Mouse (Mus musculus): Measurements from ENCODE around the gene Aqp9.

Gene Aqp9

DNA sequence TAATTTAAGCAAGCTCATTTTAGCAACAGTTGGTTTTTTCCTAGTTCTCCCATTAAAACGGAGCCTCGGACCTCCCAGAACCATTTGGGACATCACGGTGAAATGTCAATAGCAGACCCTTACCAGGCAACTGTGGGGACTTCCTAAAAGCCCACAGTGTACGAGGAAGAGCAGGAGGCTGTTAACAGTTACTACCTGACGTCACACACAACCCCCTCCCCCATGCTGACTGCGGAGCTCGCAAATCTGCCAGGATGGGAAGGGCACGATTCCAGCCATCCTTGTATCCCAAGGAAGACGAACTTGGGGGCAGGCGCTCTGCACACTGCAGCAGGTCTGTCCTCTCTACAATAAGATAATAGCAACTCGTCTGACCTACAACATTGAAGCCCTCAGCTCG lies at the start of gene Aqp9:
Aqp9 (minus strand) TSS at position 172 of the 400 bp plus-strand sequence.
- DNase-seq: no peak

DNA sequence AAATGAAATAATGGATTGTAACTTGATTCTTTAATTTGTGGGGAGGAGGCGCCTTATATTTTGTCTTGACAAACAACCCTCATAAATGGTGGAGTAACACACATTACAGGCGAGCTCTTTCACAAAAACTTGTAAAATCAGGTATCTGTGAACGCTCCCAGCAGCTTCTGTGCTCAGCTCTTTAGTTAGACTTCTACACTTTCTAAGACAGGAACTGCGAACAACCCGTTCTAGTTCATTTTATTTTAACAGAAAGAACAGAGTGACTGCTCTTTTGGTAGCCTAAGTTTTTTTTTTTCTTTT lies 49.3 kb upstream of the Aqp9 start:
- DNase-seq: no peak

DNA sequence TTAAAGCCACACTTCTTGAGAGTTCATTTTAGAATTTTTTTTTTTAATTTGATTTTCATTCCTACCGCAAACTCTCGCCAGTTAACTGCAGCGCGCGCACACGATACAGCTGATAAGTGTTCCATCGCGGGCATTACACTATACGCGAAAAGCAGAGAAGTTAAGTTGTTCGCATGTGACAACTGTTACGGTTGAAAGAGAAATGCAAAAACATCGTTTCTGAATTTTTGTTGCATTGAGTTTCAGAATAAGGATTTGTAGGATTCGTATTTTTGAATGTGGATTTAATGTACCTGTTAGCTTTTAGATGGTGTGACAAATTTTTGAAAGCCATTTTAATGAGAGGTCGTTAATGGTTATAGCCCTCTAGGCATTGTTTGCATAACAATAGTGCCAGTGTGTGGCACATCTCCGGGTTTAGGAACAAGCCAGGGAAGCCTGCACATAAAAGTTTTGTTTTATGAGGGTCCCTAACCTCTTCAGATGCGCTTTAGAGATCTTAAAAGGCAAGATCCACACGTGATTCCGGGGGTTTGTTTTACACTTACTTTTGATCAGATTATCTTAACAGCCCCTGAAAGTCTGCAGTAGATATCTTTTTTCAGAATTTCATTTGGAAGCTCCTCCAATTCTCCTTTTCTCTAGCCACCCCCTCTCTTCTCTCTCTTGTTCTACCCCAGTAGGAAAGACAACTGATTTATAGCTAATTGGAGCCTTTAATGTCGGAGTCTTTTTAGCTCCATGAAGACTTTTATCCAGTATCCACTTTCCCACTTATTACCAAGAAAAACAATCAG lies 48.7 kb upstream of the Aqp9 start:
- DNase-seq: no peak

DNA sequence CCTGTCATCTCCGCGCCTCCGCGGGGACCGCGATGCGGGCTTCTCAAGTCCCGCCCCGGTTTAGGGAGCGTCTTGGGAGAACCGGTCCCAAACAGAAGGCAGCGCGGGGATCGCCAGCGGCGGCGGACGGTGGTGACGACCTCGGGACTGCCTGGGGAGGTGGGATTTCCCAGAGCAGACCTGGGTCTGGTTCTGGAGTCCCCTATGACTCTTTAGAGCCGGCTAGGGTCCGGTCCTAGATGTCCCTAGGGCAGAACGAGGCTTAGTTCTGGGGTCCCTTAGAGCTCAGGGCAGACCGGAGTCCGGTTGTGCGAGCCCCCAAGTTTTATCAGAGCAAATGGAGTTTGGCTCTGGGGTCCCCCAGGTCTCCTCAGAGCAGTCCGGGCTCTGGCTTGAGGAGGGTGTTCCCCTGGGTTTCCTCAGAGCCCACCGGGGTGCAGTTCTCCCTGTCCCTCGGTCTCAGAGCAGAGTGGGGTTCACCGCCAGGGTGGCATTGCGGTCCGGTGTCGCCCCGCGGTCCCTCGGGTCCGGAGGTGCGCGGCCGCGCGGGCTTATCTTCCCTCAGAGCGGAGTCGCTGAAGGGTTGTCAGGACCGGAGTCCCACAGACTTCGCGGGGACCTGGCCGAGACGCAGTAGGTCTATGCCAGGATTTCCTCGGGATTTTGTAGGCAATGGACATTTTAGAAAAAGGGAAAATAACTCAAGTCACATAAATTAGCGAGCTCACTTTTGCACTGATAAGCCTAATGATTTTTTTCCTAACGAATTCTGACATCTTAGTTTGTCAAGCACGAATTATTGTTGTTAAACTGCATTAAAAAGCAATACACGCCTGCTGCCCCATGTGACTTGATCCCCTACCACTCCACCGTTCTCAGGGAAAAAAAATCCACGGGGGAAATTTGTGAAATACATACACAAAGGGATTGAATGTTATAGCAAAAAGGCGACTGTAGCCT lies 47.8 kb upstream of the Aqp9 start:
- no peak for DNase-seq

DNA sequence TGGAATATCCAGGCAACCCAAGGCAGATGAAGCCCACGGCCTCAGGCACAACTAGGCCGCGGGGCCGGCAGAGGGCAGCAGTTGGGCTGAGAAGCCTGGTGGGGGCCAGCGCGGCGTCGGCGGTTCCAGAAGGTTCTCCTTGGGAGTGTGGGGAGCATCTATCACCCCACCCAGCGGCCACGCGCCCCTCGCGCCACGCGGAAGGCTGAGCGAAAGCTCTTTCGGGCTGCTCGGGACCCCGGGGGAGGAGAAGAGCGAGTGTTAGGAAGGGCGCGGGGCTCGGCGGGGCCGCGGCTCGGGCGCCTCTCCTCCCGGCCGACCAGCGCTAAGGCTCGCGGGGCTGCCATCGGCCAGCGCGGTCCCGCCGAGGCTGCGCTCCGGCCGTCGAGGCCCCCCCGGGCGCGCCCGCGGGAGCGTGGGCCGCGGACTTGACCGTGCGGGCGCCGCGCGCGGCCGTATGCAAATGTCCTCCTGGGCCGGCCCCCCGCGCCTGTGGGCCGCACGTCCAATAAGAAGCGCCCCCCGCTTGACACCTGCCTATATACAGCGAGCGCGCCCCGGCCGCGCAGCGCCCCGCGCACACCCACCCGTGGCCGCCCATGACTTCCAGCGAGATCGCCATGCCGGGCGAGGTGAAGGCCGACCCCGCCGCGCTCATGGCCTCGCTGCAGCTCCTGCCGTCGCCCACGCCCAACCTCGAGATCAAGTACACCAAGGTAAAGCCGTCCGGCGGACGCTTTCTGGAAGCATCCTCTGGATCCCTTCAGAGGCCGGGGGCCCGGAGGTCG lies 47.0 kb upstream of the Aqp9 start, which contains the start of gene Aldh1a2:
Aldh1a2 (plus strand) TSS at position 542 of the 788 bp plus-strand sequence.
- no peak for DNase-seq

DNA sequence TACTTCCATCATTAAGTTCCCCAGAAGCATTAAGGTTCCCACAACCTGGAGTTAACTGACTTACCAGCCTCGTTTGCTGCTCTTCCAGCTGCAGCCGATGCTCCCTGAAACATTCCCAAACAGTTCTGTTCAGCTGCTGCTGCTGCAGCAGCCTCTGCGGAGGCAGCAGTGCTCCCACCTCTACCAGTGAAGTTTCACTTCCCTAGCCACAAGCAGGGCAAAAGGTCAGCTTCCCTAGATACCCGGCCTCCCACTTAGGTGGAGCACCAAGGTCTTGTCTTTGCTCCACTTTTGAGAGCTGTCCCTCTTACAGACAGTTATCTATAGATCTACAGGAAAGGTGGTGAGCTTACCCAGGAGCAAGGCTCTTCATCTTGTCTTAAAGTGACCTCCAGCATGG lies 45.2 kb upstream of the Aqp9 start:
- no peak for DNase-seq

DNA sequence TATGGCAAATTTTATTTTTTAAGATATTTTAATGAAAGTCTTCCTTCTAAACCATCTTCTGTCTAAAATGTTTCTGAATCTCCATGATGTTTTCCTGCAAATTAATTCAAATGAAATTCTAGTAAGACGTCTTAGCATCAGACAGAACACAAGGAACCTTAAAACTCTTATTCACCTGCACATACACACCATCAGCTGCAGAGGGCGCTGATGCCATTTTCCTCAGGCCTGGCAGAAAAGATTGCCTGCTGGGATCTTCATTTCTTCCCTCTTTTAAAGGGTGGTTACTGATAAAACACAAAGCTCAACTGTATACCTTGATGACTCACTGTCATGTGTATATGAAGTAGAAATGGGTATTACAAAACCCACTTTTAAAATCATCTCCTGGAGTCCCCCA lies 42.4 kb upstream of the Aqp9 start:
- no peak for DNase-seq

DNA sequence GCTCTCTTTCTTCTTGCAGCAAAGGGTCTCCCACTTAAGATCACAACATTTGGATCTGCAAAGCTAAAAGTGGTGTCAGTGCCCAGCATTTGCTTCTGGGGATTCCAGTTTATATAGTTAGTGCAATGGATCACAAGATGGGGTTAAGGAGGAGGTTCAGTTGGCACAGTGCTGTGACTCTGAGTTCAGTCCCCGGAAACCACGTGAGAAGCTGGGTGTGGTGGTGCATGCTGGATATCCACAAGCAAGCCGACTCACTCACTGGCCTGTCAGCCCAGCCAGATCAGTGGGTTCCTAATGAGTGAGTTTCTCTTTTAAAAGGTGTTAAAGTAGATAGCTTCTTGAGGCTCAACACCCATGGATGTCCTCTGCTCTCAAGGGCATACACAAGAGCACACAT lies 40.8 kb upstream of the Aqp9 start:
- no peak for DNase-seq

DNA sequence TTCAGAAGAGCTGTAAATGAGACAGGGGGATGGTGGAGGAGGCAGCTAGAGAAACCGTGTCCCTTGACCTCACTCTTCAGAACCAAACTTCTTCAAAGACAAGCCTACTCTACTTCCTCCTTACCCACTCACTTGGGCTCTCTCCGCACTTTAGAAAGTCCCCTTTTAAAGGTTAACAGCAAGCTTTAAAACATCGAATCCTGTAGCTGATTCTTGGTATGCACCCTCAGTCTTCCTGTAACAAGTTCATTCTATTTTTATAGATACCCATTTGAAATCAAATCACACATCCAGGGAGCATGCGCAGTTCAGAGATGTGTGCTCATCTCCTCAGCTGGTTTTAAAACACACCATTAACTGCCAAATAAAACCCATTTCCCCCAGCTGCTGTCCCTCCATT lies 33.8 kb upstream of the Aqp9 start:
- DNase-seq: no peak

DNA sequence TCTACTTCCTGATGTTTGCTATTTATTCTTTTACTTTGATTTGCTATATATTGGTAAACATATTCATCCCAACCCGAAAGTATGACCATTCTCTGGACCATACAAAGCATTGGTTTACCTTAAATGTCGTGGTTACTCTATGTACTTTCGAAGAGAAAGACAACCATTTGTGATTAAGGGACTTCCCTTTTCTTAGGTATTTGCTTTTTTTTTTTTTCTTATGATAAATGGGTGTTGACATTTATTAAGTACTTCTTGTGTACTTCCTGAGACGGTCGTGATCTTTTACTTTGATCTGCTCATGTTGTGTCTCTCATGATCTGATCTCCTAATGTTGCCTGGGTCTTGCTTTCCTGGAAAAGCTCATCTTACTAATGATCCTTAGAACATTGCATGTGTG lies 30.3 kb upstream of the Aqp9 start:
- no peak for DNase-seq

DNA sequence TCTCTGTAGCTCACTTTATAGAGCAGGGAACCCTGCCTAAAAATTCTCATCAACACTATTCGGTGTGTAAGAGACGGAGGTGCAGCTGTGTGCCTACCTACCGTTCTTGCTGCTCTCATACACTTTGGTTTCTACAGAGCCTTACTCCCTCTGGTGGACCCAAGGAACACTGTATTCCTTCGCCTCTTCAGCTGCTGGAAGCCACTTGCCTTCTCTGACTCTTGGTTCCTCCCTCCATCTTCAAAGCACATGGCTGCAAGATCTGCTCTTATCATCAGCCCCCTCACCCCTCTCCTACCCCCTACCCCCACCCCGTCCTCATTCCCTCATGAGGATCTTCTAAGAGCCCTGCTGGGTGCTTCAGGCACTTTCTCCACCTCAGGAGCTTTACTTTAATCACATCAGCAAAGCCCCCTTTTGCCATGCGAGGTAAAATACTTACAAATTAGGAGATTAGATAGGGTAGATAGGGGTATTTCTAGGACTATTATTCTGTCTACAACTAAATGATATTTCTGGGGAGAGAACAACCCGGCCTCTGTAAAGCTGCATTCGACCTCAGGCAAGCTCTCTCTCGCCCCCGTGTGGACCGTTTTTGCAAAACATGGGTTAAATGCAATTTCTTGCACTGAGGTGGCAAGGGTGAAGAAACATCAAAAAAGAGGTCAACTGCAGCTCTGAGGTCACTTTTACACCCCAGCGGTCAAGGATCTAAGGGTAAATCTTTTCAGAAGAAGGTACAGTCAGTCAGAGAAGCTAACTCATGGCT lies 20.3 kb upstream of the Aqp9 start:
- peak; percentile 44 for DNase-seq

DNA sequence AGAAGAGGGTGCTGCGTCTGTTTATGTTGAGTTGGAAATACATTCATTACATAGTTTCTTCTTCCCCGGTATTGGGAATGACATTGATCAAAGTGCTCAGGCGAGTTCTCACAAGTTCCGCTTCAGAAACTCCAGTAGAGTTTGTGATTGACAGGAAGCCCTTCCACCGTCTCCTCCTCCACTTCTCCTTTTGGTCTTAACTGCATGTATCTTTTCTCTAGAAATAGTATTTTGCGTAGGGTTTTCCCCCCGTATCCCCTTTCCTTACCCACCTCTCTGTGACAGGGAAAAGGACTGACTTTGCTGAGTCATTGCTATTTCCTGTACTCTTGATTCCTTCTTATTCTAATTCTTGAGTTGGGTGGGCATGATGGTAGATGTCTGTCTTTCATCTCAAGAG lies 18.9 kb upstream of the Aqp9 start:
- no peak for DNase-seq

DNA sequence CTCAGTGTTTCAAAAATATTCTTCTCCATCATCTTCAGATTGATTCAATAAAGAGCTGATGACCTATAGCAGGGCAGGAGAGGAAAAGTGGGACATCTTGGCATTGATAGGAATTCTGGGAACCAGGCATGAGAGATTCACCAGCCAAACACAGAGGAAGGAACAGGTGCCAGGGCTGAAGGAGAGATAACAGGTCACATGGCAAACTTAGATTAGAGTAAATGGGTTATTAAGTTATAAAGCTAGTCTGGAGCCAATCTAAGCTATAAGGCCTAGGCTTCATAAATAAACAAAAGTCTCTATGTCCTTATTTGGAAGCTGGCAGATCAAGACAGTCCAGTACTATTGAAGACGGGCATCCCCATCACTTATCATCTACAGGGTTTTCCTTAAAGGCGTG lies 17.3 kb upstream of the Aqp9 start:
- DNase-seq: no peak

DNA sequence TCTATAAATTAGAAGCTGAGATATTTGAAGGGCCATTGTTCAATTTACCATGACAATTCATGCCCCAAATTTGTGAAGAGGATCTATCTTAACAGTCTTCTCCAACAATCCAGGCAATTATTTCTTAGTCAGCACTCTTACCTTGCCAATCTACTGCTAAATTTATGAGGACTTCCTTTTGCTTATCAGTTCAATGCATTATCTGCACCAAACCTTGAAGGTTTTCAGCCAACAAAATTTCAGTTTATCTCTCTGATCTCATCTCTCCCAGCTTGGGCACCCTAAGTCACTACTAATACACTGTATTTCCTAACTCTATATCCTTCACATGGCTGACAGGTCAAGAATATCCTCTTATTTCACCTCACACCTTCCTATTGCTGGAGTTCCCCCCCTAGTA lies 16.8 kb upstream of the Aqp9 start:
- no peak for DNase-seq

DNA sequence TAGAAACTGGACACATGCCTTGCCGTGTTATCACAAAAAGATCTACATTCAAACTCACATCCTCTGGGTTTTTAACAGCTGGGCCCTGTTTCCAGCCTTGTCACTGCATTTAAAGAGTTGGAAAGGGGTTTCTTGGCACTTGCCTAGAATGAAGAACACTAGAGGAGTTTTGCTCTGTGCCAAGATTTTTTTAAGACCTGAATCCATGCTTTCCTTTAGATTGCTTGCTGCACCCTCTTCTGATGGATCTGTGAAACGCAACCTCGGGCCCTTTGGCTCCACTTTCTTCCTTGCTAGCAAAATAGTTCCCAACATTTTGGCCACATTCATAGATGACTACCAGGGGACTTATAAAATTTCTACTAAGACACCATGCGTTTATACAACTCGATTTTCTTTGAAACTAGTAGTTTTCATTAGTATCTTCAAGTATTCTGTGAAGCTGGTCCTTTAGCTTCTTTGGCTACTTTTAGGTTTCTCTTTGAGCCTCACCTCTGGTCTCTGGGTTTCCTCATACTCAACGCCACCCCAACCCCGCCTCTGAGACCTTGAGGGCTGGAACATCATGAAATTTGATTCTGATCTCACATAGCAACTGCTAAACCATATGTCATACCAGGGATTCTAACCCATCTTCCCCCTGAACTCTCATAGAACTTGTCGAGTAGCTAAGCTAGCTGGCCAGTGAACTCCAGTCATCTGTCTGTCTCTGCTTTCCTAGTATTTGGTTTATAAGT lies 11.7 kb upstream of the Aqp9 start:
- no peak for DNase-seq

DNA sequence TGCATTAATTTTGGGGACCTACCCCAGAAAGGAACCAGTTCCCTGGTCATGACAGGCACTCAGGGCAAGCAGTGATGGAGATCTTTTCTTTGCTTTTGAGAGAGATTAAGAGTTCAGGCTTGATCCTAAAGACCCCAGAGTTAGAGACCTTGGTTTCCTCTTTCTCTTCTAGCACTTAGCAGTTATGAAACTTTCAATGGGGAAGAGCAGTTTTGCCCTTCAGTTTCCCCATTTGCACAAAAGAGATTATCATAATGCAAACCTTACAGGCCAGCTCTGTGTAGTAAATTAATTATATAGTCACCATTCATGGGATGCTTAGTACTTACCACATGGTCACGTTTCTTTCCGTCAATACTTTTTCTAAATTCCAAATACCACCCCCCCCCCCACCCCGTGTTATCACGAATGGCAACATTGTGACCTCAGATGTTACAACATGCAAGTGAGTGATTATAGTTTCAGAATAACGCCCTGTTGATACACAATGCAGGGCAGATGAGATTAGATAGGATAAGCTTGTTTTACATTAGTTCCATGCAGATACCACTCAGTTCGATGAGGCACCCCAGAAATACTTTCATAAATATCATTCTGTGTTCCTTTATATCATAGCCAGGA lies 10.9 kb upstream of the Aqp9 start:
- no peak for DNase-seq

DNA sequence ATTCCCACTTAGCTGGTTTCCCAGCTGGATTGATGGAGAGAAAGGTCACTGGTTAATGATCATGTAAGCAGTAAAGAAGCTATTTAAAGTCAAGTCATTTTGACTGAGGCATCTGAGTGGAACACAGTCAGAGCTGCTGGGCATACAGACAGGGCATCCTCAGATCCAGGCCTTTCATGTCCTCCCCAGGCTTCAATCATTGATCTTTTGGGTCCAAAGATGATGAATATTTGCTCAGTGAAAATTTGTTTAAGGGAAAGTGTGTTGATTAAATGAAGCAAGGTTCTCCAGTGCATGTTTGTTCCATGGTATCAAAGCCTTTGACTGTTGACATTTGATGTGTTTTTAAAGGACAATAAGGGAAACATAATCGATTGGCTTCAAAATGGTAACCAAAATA lies 7.2 kb upstream of the Aqp9 start:
- no peak for DNase-seq

DNA sequence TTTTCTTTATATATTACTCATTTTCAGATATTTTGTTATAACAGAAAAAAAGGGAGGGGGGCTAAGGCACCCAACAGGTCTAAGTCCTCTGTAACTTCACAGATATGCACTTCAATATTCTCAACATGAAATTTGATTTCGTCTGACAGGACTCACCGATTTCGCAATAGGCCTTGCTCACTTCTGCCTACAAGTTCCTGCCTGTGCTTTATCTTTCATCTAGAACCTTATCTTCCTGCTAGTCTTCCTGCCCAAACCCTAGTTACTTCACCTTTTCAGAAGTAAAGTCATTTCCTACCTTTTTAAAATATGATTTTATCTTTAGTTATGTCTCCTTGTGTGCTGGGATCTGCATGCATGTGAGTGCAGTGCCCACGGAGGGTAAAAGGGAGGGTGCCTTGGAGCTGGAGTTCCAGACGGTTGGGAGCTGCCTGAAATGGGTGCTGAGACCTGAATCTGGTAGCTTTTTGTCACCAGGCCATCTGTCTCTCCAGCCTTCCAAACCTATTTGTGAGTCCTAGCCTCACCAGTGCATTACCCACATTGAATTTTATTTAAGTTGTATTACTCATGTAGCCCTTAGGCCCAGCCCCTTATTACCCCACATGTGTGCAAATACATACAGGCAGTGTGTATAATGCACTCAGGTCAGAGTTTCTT lies 6.0 kb upstream of the Aqp9 start:
- DNase-seq: no peak

DNA sequence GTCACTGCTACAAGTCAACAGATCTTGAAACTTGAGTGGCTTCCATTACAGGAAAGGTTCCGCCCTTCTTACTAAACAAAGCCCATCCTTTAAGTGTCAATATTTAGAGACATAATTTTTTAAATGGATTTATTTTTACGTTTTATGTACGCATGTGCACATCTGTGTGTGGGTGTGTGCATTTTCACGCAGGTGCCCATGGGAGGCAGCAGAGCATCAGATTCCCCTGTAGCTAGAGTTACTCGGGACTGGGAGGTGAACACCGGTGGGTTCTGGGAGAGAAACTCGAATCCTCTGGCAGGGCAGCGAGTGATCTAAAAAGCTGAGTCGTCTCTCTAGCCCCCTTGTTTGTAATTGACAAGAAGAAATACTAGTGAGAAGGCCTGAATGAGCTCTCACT lies 5.1 kb upstream of the Aqp9 start:
- DNase-seq: no peak

DNA sequence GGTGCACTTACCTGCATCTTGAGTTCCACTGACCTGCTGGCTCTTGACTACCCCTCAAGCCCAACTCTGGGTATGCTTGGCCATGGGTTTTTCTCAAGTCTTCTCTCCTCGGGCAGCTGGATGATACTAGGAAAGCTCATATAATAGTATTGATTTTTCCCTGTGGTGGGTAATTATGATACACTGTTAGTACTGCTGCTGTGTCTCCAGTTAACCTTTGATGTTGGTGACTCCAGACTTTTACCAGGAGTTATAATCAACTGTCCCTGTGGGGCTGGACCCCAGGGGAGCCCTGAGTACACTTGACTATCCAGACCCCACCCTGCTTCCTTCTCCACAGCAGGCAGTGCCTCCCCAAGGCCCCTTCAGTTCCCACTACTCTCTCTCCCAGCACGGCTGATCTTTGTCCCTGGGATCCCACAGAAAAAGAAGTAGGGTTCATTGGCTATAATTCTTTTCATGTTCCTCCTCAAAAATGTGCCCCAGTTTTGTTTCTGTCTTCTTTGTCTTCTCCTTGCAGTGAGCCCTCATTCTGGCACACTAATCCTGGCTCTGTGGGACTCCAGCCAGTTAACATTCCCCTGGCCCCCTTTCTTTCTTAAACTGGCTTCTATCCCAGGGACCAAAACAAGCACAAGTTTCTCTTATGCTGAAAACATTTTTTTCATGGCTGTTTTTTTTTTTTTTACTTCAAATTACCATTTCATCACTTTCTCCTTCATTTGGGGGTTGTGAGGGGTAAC lies 838 bp downstream of the Aqp9 start:
- peak; percentile 26 for DNase-seq
